Mouse (Mus musculus): Measurements from ENCODE around the gene Hbb-bh2.

DNA sequence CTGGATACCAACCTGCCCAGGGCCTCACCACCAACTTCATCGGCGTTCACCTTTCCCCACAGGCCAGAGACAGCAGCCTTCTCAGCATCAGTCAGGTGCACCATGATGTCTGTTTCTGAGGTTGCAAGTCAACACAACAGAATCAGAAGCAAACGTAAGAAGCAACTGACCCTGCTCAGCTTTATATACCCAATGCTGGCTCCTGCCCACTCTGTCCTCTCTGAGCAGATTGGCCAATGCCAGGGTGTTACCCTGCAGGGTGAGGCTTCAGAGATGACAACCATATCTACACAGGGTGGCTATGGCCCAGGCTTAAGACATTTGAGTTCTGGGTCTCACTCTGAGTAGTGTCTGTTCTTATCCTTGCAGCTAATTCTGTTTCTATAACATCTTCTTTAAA is 26.6 kb downstream of the Hbb-bh2 start, which contains the start of gene Hbb-bt:
- TF ChIP-seq MXI1 (IDR thresholded peaks at IDR 0.05; ENCODE audit: low read depth, low read length) (no peak), CTCF (conservative IDR thresholded peaks at IDR 0.05 in 1 of 2, IDR thresholded peaks at IDR 0.05 in 1 of 2; ENCODE audit: low read depth in 2 of 2, low read length in 2 of 2) (no peak), POLR2A (IDR thresholded peaks at IDR 0.05; ENCODE audit: low read depth, low read length) (no peak)
